Mouse (Mus musculus) embryonic stem cell, embryonic (primary cell): ENCODE data around the gene Kat2a.

Source experiments
- CTCF ChIA-PET, 4 experiments: fragments of 300-600 bp in 2 of 4; fragments of 350-600 bp in 2 of 4; sonication (Branson Sonifier 250); formaldehyde crosslinking; loops; one replicate each; lab custom pipeline; 2022; ENCODE audit warnings: inconsistent platforms in 2 of 4; lab: Charles Lee
- POLR2A ChIA-PET, 4 experiments: fragments of 300-600 bp in 2 of 4; fragments of 350-600 bp in 2 of 4; sonication (Branson Sonifier 250); formaldehyde crosslinking; loops; one replicate each; lab custom pipeline; 2022; ENCODE audit warnings: antibody characterized with exemption in 4 of 4, inconsistent platforms in 1 of 4; lab: Charles Lee

The Kat2a gene

DNA sequence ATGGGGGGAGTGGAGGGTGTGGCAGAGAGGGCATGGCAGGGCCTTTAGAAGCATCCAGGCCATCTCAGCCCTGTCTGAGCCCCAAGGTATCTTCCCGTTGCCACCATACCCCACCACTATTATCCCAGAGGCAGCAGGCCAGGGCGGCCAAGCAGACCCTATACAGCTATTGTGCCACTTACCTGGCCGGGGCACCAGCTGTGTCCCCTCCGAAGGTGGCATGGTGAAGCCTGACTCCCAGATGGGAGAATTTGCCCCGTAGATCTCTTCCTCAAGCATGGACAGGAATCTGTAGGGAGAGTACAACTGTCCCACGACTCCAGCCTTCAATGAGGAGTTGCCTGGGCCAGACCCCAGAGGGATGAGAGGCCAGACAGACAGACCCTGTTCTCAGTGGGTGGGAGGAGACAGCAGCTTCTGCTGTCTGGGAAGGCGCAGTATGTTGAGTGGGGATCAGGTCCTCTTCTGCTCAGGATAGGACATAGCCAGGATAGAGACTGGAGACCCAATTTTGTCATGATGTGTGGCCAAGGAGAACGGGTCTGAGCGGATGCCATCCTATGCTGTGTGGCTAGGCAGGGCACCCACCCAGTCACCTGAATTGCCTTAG is 3.0 kb downstream of the Kat2a start:
- CTCF ChIA-PET: no interaction called here
- POLR2A ChIA-PET: interaction anchor here in 1 of 4 experiments (0.6 kb wide), 1 partner anchor 152 kb away, joined by 6 read pairs; no protein-coding TSS in a partner anchor

DNA sequence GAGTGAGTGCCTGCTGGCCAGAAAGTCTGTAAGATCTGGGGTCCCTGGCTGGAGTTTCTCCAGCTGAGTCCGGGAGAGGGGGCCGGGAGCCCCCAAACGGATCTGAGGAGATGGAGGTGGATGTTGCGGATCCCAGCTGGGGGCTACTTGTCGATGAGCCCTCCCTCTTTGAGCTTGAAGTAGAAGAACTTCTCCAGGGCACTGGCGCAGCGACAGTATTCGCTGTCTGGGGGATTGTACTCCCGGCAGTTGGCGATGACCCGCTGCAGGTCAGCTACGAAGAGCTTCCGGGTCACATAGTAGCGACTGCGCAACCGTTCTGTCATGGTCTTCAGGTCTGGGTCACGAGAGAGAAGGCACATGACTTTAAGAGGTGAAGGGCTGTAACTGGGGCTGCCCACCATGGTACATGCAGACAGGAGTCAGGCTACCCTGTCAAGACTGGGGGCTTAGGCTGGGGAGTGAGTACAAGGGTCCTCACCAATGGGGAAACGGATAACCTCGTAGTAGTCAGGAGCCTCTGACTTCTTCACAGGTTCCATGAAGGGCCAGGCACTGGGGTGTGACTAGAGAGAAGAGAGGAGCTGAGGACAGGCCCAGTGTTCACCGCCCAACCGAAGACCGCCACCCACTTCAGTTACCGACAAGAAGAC is 7.0 kb downstream of the Kat2a start:
- POLR2A ChIA-PET: interaction anchor here in 2 of 4 experiments (0.6 to 1.7 kb wide), 8 partner anchors 9 to 178 kb away, joined by 3 to 8 read pairs (median 3); partner anchors contain the start of genes Acly (in 1 of the 2), Dnajc7 (in 1 of the 2) and Hspb9 (in 1 of the 2)
- CTCF ChIA-PET: interaction anchor here in 3 of 4 experiments (0.6 to 3.0 kb wide), 7 partner anchors 10 to 376 kb away, joined by 3 to 8 read pairs (median 3); no protein-coding TSS in a partner anchor

DNA sequence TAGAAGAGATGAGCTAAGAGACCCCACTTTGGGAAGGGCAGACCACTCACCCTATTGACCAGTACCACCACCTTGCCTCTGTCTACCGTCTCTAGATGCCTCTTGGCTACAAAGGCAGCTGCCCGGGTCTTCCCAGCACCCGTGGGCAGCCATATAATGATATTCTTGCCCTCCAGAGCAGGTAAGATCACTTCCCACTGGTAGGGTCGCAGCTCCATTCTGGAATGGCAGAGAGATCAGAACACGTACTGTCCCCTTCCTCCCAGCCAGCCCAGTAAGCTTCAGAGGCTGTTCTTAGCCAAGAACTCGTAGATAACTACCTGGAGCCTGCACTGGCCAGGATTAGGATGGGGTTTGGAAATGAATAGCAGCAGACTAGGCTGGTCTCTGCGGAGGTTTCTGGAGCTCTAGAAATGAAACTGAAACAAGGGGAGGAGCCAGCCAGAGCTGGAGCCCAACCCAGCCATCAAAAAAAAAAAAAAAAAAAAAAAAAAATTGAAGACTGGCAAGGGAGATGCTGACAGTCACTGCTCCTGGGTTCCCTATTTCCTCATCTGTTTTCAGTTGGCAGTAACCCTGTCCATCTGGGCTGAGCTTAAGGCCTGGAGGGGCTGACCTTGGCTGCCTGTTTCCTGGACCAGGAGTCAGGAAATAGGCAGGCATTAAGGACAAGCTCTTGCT is 8.3 kb downstream of the Kat2a start, which contains the start of gene Dhx58:
Gene Dhx58, minus strand, starts transcription at position 421 of the 681 bp plus-strand sequence.
- ChIA-PET POLR2A (interaction anchor here (0.6 to 3.7 kb wide), 24 partner anchors 8 to 807 kb away, joined by 3 to 26 read pairs (median 4); partner anchors contain the start of genes Kat2a (in 2 of the 4), Dnajc7 (in 1 of the 4), Hspb9 (in 1 of the 4) and Nkiras2 (in 1 of the 4)), CTCF (interaction anchor here (0.5 to 3.0 kb wide), 15 partner anchors 9 to 1867 kb away, joined by 3 to 13 read pairs (median 4); partner anchors contain the start of gene Acly (in 1 of the 4))

DNA sequence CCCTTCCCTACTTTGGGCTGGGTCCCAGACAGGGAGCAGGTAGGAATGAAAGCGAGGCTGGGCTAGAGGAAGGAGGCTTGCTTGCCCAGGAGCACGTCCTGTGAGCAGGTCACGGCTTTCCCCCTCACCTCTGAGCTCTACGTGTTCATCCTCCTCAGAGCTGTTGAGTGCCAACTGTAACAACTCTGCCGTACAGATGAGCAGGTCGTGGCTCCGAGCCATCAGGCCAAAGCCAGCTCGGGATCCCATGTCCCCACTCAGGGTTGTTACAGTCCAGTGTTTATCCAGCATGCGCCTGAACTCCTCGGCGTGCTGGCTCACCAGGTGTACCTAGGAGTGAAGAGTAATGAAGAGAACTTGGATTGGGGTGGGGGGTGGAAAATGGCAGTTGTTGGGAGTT is 8.9 kb downstream of the Kat2a start:
- POLR2A ChIA-PET: interaction anchor here (0.6 to 3.7 kb wide), 16 partner anchors 8 to 807 kb away, joined by 3 to 26 read pairs (median 4); partner anchors contain the start of genes Kat2a (in 2 of the 4), Hspb9 (in 1 of the 4), Nkiras2 (in 1 of the 4) and Rab5c (in 1 of the 4)
- CTCF ChIA-PET: interaction anchor here in 3 of 4 experiments (0.5 to 3.0 kb wide), 11 partner anchors 8 to 254 kb away, joined by 3 to 13 read pairs (median 7); partner anchors contain the start of gene Acly (in 1 of the 3)

DNA sequence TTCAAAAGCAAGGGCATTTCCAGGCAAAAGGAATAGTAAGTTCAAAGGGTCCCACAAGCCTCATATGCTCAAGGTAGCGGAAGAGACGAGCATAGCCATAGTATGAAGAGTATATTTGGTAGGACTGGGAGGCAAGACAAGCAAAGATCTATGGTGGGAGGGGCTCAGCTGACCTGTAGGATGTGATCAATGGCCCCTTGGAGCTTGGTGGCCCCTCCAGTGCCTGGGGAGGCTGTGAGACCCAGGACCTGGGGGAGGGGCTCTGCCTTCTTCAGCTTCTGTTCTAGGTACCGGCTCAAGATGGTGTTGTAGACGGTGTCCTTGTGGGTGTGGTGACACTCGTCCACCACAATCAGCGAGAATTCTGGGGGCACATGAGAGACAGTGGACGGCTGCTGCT is 9.4 kb downstream of the Kat2a start:
- ChIA-PET CTCF (interaction anchor here (0.6 to 3.0 kb wide), 11 partner anchors 8 to 254 kb away, joined by 3 to 13 read pairs (median 7); partner anchors contain the start of gene Acly (in 1 of the 4)), POLR2A (interaction anchor here (0.6 to 3.7 kb wide), 15 partner anchors 9 to 806 kb away, joined by 3 to 26 read pairs (median 4); partner anchors contain the start of genes Kat2a (in 2 of the 4), Hspb9 (in 1 of the 4), Nkiras2 (in 1 of the 4) and Rab5c (in 1 of the 4))

DNA sequence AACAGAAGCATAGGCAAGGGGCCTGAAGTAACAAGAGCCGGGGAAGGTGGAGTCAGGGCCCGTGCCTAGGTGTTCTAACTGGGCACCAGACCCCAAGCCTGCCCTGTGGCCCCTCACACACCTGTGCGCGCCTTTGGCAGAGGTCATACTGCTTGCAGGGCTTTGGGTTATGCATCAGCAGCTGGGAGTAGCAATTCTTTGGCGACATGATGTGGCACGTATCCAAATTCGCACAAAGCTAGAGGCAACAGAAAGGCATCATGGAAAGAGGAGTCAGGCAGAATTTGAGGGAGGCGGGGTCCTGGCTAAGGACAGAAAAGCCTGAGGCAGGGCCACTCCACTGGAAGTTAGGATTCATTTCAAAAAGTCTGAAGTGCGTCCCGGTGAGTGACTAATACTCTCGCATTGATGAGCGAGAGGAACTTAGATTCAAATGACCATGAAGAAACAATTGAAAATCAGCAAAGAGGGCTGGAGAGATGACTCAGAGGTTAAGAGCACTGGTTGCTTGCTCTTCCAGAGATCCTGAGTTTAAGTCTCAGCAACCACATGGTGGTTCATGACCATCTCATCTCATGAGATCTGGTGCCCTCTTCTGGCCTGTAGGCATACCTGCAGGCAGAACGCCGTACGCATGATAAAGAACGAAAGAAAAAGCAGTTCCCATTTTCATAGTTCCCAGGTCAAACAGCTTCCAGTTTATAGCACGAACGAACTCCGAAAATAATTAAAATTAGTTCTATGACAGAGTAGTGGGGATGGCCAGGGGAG is 10.0 kb downstream of the Kat2a start:
- POLR2A ChIA-PET: interaction anchor here in 2 of 4 experiments (1.0 to 3.7 kb wide), 10 partner anchors 9 to 230 kb away, joined by 3 to 26 read pairs (median 4); partner anchors contain the start of genes Kat2a (in 2 of the 2), Klhl11 (in 1 of the 2) and Zfp385c (in 1 of the 2)

DNA sequence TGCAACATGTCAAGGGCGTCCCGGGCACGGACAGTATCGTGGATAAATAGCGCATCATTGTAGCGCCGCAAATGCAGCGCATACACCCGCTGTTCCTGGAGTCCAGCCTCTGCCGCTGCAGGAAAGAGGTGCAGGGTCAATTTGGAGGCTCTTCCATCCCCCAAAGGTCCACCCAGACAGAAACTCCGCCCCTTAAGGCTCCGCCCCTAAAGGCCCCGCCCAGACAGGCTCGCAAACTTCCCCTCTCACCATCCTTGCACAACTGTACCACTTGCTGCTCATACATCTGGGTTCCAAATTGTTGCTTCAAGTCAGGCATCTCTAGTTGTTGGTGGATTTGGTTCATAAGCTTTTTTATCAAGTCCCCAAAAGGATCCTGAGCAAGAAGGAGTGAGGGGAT is 11.0 kb downstream of the Kat2a start:
- POLR2A ChIA-PET: interaction anchor here in 2 of 4 experiments (0.6 to 3.7 kb wide), 7 partner anchors 9 to 73 kb away, joined by 3 to 26 read pairs (median 3); partner anchors contain the start of genes Kat2a (in 1 of the 2) and Zfp385c (in 1 of the 2)

More for the DNA sequence above, 10.0 kb downstream of the Kat2a start:
- CTCF ChIA-PET: interaction anchor here (0.6 to 5.3 kb wide), 14 partner anchors 8 to 255 kb away, joined by 3 to 14 read pairs (median 4); partner anchors contain the start of gene Hspb9 (in 1 of the 4)

DNA sequence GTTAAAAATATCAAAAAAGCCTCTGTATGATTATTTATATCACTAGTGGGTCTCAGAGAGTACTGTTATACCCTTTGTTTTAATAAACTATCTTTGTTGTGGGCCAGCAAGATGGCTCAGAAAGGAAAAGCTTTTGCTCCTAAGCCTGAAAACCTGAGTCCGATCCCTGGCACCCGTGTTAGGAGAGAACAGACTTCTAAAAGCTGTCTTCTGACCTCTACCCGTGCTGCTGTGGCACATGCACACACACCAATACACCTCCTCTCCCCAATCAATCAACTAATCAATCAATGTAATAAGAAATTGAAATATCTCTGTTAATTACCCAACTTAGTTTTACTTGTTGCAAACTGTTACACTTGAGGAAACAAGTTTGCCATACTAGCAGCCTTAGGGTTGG is 11.6 kb downstream of the Kat2a start:
- ChIA-PET CTCF (interaction anchor here in 3 of 4 experiments (0.5 to 5.3 kb wide), 7 partner anchors 14 to 339 kb away, joined by 3 to 18 read pairs (median 5); partner anchors contain the start of gene Hspb9 (in 1 of the 3)), POLR2A (interaction anchor here in 2 of 4 experiments (0.6 to 3.7 kb wide), 6 partner anchors 8 to 72 kb away, joined by 3 to 26 read pairs (median 3); partner anchors contain the start of genes Kat2a (in 1 of the 2) and Zfp385c (in 1 of the 2))

More for the DNA sequence above, 11.0 kb downstream of the Kat2a start:
- CTCF ChIA-PET: interaction anchor here in 3 of 4 experiments (0.5 to 5.3 kb wide), 6 partner anchors 13 to 121 kb away, joined by 3 to 14 read pairs (median 4); partner anchors contain the start of gene Hspb9 (in 1 of the 3)

DNA sequence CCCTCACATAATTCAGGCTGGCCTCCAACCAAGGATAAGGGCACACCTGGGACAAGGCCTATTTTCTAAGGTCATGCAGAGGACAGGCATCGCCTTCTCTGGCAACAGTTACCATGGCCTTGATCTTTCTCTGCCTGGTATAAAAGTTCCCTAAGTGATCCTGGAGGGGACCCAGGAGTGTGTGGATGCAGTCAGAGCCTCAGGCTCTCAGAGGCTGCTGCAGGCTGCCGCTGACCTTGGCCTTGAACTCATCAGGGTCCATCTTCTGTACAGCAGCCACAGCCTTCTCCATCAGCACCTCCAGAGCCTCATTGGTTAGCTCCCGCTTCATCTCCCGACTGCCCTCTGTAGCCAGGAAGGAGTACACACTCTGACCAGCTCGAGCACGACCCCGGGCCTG is 14.3 kb downstream of the Kat2a start:
- CTCF ChIA-PET: interaction anchor here in 2 of 4 experiments (0.8 to 5.3 kb wide), 2 partner anchors 52 to 71 kb away, joined by 3 to 14 read pairs; no protein-coding TSS in a partner anchor
- POLR2A ChIA-PET: no interaction called here

DNA sequence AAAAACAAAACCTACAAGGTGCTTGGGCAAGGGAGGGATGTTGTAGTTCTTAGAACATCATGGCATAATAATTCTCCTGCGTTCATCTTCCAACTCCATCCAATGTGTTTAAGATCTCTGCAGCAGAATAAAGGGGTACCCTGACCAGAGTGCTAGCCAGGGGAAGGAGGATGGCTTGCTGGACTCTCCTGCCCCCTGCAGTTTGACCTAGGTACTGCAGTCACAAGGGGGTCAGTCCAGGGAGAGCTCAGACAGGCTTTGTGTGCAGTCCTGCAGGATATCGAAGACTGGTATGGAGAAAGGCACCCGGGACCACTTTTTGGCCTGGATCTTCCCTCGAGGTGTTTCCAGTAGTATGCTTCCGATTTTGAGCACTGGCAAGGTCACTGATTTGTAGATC is 17.3 kb downstream of the Kat2a start:
- POLR2A ChIA-PET: interaction anchor here in 2 of 4 experiments (0.6 to 2.2 kb wide), 7 partner anchors 10 to 264 kb away, joined by 3 to 7 read pairs (median 3); partner anchors contain the start of genes Dnajc7 (in 1 of the 2) and Nkiras2 (in 1 of the 2)

DNA sequence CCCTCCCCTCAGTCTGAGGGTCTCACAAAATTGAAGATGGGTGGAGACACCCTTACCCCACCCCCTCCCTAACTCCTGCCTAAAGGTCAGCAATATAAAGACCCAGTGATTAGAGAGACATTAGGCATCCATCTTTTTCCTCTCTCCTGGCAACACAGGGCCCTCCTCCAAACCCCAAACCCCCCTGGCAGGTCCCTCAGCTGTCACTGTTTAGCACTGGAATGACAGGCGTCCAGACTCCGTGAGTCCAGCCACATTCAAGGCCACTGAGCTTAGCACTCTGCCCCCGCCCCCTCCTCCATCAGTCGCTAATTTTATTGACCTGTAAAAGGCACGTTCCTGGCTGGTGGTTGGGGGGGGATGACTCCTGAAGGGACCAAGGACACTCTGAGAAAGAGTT is 19.1 kb downstream of the Kat2a start:
- ChIA-PET POLR2A (interaction anchor here (0.6 to 2.2 kb wide), 15 partner anchors 8 to 165 kb away, joined by 3 to 21 read pairs (median 3); partner anchors contain the start of genes Acly (in 1 of the 4), Dhx58 (in 1 of the 4), Dnajc7 (in 1 of the 4) and Nkiras2 (in 1 of the 4)), CTCF (interaction anchor here (0.6 to 3.8 kb wide), 8 partner anchors 11 to 296 kb away, joined by 3 to 34 read pairs (median 3); partner anchors contain the start of gene Jup (in 1 of the 4))

More for the DNA sequence above, 17.3 kb downstream of the Kat2a start:
- CTCF ChIA-PET: interaction anchor here (0.5 to 3.8 kb wide), 61 partner anchors 9 to 363 kb away, joined by 3 to 34 read pairs (median 4); partner anchors contain the start of genes Nkiras2 (in 3 of the 4), Dhx58 (in 2 of the 4), Dnajc7 (in 2 of the 4) and Acly (in 1 of the 4)

DNA sequence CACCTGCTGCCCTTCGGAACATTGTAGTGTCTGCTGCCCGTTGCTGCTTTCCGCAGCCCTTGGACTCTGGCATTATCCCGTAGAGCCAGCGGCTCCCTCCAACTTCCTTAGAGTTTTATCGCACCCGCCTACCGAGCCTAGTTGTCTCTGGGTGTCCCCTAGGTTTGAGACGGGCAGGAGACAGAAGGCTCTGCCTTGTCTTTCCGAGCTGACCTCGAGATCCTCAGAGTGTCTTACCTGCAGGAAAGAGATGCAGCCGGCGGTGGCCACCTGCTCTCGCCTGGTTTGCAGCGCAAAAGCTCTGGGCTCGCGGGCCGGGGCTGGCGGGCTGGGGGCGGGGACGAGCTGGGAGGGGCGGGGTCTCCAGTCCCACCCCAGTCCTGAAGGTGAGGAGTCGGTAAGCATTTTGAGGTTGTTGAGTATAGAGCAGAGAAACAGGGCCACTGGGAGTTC is 20.1 kb downstream of the Kat2a start, which contains the start of gene Zfp385c:
Gene Zfp385c, minus strand, starts transcription at position 292 of the 453 bp plus-strand sequence.
- CTCF ChIA-PET: interaction anchor here (0.7 to 3.8 kb wide), 16 partner anchors 9 to 327 kb away, joined by 3 to 34 read pairs (median 3); partner anchors contain the start of gene Acly (in 1 of the 4)

DNA sequence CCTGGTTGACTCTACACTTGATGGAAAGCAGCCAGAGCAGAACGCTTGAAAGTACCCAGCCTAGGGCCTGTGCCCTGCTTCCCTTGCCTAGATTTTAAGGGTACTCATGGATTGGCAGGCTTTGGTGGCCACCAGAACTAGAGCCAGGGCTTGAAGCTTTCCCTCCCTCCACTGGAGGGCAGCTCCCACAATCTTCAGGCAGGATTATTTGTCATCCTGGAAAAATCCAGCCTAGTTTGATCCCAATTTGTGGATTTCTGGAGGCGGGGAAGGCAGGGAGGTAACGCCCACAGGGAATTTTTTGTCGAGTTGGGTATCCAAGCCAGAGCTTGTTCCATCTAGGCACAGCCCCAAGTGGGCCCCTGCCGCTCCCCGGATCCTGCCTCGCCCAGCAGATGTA is 21.9 kb downstream of the Kat2a start:
- ChIA-PET POLR2A (interaction anchor here in 3 of 4 experiments (0.6 to 2.1 kb wide), 12 partner anchors 8 to 390 kb away, joined by 3 to 7 read pairs (median 3); partner anchors contain the start of genes Acly (in 1 of the 3) and Eif1 (in 1 of the 3)), CTCF (interaction anchor here (0.6 to 1.3 kb wide), 6 partner anchors 44 to 163 kb away, joined by 3 to 5 read pairs (median 4); partner anchors contain the start of gene Dnajc7 (in 1 of the 4))

More for the DNA sequence above, 20.1 kb downstream of the Kat2a start, which contains the start of gene Zfp385c:
- POLR2A ChIA-PET: interaction anchor here (0.6 to 2.2 kb wide), 27 partner anchors 9 to 373 kb away, joined by 3 to 21 read pairs (median 3); partner anchors contain the start of genes Acly (in 1 of the 4), Cavin1 (in 1 of the 4), Dhx58 (in 1 of the 4) and Eif1 (in 1 of the 4)

DNA sequence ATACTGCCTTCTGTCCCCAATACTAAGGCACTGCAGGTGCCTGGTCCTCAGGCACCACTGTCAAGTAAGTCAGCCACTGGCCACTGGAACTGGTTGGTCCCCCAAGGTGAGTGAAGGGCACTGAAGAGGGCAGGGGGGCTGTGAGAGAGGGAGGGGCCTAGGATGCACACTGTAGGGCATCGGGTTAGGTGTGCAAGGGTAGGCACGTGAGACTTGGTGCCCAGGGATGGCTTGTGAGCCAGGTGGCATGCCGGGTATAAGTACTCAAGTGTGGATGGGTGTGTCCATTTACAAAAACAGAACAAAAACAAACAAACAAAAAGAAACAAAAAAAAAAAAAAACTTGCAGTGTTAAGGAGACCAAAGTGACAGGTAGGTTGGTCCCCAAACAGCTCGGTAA is 23.8 kb downstream of the Kat2a start:
- CTCF ChIA-PET: no interaction called here

DNA sequence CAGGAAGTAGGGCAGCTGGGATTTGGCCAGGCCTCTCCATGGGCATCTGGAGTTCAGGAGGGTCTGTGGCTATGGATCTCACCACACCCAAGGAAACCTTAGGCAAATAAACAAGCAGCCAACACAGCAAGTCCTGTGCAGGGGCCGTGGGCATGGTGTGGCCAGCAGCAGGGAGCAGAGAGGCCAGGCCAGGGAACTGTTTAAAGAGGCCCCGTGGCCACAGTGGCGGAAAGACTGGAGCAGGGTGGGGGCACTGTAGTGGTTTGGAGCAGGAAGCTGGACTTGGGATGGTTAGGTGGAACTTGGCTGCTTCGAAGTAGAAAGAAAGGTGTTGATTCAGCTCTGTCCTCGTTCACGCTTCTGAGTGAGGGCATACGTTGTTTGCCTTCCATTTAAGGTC is 25.0 kb downstream of the Kat2a start:
- ChIA-PET POLR2A (no interaction called here), CTCF (interaction anchor here in 2 of 4 experiments (0.6 to 0.7 kb wide), 2 partner anchors 117 to 192 kb away, joined by 3 to 4 read pairs; no protein-coding TSS in a partner anchor)

More for the DNA sequence above, 23.8 kb downstream of the Kat2a start:
- POLR2A ChIA-PET: interaction anchor here in 2 of 4 experiments (0.7 to 0.8 kb wide), 2 partner anchors 9 to 92 kb away, joined by 3 to 4 read pairs; no protein-coding TSS in a partner anchor
